Mouse (Mus musculus) MEL (cell line): Measurements from ENCODE around the gene Tmem201.

Experiments
- BHLHE40 ChIP-seq: IDR thresholded peaks from 2 replicates; pipeline ENCODE4 v1.6.1; 2012; ENCODE audit warnings: low read depth, mild to moderate bottlenecking, inconsistent platforms, low read length, improper control_type of control experiment, borderline replicate concordance
- CTCF ChIP-seq, 3 experiments: IDR thresholded peaks in 2 of 3; conservative IDR thresholded peaks in 1 of 3; 2 replicates each; pipeline ENCODE4 v1.5.1; 2011 to 2012; ENCODE audit warnings: low read length in 3 of 3, low read depth in 2 of 3, mild to moderate bottlenecking in 2 of 3, improper control_type of control experiment in 1 of 3, inconsistent platforms in 1 of 3, mixed read lengths in 1 of 3, moderate library complexity in 1 of 3; ENCODE audit not compliant: control insufficient read depth in 1 of 3, insufficient read depth in 1 of 3, poor library complexity in 1 of 3, severe bottlenecking in 1 of 3
- GATA1 ChIP-seq: IDR thresholded peaks from 2 replicates; pipeline ENCODE4 v1.6.1; 2011; ENCODE audit warnings: low read depth, low read length, improper control_type of control experiment
- MYB ChIP-seq: IDR thresholded peaks from 2 replicates; pipeline ENCODE4 v1.6.1; 2011; ENCODE audit warnings: mild to moderate bottlenecking, low read depth, low read length, improper control_type of control experiment
- POLR2AphosphoS5 ChIP-seq: IDR thresholded peaks from 2 replicates; pipeline ENCODE4 v1.6.1; 2012; ENCODE audit warnings: low read depth, borderline replicate concordance, mild to moderate bottlenecking, inconsistent platforms, low read length, moderate library complexity, mixed read lengths

DNA sequence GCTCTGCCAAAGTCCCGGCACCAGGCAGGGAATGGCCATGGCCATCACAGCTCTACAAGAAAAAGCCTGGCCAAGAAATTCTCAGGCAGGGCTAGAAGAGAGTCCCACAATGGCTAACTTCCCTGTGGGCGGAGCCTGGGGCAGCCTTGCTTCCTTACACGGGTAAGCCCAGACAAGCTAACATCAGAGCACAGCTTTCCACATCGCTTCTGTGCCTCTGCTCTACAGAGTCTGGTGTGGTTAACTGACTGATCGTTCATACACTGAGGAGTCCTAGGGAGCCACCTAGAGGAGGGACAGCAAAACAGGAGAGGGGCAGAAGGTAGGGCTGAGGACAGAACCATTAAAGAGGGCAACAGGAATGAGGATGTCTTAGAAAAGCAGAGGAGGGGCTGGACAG lies 27.3 kb downstream of the Tmem201 start:
- TF ChIP-seq GATA1 (no peak), CTCF (IDR thresholded peaks at IDR 0.05 in 2 of 3, conservative IDR thresholded peaks at IDR 0.05 in 1 of 3; ENCODE audit: control insufficient read depth in 1 of 3, insufficient read depth in 1 of 3, low read depth in 2 of 3, low read length in 3 of 3, poor library complexity in 1 of 3, severe bottlenecking in 1 of 3) (peak; percentile 71 to 99 (median 75)), BHLHE40 (no peak), POLR2AphosphoS5 (no peak), MYB (no peak)
